Mouse (Mus musculus) embryo, embryonic 10.5 days (tissue): Measurements from ENCODE around the gene Zfp11.
A peak's percentile ranks its signal among the peaks of the same experiment; 100 is the strongest.
"Not testable (repeated sequence)": the region's sequence is repeated elsewhere in the genome, so short reads cannot be mapped to it uniquely, and the experiment has no call there.

Source experiments
- DNase-seq: peaks from one replicate; pipeline ENCODE4 v3.0.0-alpha.2; 2015; ENCODE audit warnings: low spot score

Zfp11 gene

GRCm38 (mm10) chr5:129670036-129670458 lies at the start of gene Zfp11:
TSS of gene Zfp11 (minus strand) at chr5:129670099.
- peak; percentile 88 for DNase-seq

- no peak for DNase-seq
Measured at GRCm38 (mm10) chr5:129717016-129717415, 47.1 kb upstream of the Zfp11 start.

DNA sequence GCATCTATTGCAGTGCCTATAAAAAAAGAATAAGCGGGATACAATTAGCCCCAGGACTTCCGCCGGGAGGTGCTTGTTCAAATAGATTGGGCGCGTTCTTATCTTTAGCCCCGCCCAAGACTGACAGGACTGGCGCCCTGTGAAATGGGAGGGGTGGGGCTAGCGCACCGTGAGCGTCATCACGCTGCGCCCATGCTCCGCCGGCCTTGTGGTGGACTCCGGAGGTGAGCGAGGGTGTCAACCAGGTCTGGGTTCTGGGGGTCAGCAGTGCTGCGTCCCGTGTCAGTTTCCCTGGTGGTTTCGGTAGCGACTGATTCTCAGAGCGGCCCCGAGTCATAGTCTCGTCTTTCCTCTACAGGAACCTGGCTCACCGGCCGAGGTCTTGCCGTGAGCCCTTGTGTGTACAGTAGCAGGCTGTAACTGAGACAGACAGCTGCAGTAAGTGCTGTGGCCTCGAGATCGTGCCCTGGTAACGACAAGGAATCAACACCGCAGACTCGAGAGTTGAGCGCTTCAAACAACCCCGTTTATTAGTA lies 45.5 kb upstream of the Zfp11 start, which contains the start of gene Mrps17:
Gene Mrps17 (plus strand): TSS at position 172 of the 536 bp plus-strand sequence.
- peak; percentile 98 for DNase-seq

DNA sequence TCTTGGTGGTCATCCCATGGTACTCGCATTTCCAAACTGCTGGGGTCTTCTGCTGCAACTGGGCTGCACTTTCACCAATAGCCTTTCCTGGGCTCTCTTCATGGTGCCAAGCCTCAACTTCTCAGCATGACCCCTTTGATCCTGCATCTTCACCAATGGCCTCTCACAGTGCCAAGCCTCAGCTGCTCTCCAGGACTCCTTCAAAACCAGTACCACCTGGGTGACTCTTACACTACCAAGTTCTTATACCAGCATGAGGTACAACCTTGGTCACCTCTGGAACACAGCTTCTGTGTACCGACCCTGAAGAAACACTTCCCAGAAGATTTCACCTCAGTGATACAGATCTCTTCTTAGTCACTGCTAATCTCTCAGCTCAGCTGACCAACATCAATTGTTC lies 38.5 kb upstream of the Zfp11 start, which contains the start of gene Sept14:
Gene Sept14 (minus strand): TSS at position 101 of the 400 bp plus-strand sequence.
- no peak for DNase-seq

DNA sequence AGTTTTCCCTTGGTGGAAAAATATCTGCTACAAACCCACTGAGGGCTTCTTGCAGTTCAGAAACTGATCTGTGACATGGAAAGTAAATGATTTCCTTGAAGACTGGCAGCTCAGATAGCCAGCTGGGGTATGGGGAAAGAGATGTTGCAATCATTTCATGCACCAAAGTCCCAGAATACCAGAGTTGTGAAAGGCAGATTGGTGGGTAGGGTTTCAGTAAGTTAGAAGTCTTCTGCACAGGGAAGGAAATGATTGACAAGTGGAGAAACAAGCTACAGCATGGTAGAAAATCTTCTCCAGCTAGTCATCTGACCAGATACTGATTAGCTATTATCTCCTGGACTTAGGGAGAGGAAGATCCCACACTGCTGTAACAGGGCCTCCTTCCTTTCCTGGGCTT lies 33.5 kb upstream of the Zfp11 start:
- DNase-seq = no peak

DNA sequence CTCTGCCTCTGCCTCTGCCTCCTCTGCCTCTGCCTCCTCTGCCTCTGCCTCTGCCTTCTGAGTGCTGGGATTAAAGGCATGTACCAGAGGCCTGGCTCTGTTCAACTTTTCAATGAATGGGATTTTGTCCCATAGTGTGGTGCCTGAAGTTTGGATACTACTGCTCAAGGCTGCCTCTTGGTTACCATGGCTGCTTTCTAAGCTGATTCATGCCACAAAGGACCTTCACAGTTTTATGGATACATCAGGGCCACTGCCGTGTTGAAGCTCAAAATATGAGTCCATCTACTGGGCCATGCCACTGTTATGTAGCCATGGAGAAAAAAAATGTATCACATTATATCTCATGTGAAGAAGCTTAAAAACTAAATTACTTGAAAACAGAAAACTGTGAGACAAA lies 31.8 kb upstream of the Zfp11 start:
- DNase-seq = no peak

GRCm38 (mm10) chr5:129700506-129700905 lies 30.6 kb upstream of the Zfp11 start:
- DNase-seq = peak; percentile 8

DNA sequence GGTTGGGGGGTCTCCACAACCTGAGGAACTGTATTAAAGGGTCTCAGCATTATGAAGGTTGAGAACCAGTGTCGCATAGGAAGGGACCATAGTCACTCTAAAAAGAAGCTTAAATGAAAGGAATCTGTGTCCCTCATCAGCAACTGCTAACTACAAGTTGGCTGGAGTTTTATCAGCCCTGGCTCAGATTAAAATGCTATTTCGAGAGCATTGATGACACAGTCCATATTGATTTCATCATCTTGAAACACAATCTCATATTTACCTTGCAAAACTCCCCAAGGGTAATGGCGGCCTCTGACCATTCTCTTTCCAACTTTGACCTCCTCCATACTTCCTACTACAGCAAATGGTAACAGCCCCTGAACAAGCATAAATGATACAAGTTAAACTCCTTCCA lies 20.6 kb upstream of the Zfp11 start:
- DNase-seq = no peak

- DNase-seq = no peak
Measured at GRCm38 (mm10) chr5:129687621-129688020, 17.7 kb upstream of the Zfp11 start.

GRCm38 (mm10) chr5:129685141-129685540 lies 15.2 kb upstream of the Zfp11 start:
- not testable (repeated sequence) for DNase-seq

DNA sequence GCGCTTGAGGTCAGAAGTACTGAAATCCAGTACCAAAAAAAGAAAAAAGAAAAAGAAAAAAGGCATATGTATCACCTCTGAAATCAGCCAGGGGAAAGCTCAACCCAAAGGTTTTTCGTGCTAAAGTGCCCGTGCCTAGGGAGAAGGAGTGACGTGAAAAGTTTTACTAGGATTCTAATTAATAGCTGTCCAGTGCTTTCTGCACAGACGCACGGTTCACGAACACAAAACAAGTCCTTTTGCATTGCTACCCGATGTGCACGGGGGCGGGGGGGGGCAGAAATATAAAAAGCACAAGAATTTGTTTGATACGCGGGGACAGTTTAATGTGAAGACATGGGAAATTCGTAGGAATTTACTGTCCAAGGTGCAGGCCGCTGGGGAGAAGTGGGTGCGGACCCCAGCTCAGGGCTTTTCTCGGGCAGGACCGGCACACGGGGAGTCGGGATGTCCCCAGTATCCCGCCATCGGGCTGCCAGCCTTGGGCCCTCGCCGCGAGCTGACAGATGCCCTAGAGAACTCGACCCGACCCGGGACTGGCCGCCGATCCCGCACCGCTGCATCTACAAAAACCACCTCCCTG lies 355 bp downstream of the Zfp11 start:
- no peak for DNase-seq

GRCm38 (mm10) chr5:129667851-129668250 lies 2.0 kb downstream of the Zfp11 start:
- DNase-seq = no peak

- no peak for DNase-seq
Measured at GRCm38 (mm10) chr5:129666271-129666909, 3.5 kb downstream of the Zfp11 start.

DNA sequence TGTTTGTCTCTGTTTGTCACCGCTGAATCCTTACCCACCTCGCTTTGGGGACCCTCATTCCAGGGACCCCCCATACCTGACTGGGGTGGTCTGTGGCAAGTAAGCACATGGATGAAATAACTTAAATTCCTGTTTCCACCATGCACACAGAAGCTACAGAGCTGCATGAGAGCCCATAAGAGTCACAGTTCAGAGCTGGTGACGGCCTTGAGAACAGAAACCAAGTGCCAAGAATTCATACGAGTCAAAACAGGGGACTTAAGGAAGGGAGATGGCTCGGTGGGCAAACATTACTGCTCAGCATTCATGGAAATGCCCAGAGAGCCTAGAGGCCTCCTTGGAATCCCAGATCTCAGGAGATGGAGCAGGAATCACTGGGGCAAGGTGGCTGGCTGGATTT lies 5.8 kb downstream of the Zfp11 start:
- no peak for DNase-seq

GRCm38 (mm10) chr5:129657931-129658330 lies 12.0 kb downstream of the Zfp11 start:
- DNase-seq = no peak

- no peak for DNase-seq
Measured at GRCm38 (mm10) chr5:129657016-129657415, 12.9 kb downstream of the Zfp11 start.

DNA sequence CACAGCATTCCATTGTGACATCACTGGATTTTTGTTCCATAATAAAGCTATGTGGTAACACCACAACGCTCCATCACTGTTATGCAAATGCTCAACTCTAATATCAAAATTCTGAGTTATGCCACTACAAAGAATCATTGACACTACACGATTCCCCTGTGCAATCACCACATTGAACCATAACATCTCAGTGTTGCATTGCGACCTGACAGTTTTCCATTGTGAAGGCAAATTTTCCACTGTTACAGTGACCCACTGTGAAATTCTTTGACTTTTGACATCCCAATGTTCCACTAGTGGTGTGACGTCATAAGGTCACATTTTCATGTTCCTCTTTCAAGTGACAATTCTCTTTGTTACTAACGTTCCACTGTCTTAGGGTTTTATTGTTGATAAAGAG lies 19.0 kb downstream of the Zfp11 start:
- no peak for DNase-seq

GRCm38 (mm10) chr5:129632270-129633250 lies 37.3 kb downstream of the Zfp11 start:
- DNase-seq = not testable (repeated sequence)

DNA sequence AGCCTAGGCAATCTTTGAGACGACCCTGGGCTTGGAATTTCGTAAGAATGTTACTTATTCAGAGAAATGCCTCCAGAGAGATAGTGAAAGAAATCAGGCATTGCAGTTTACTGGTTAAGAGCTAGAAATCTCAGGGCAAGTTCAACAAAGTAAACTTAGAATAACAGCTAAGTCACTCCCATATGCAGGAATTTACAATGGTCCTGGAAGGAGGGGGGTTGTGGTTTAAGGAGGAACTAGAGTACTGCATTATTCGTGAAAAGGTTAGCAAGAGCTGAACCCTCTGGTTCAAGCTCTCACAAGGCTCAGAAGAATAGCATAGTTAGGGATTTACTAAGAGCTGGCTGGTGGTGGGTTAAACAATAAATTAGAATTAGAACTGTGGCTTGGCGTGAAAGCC lies 43.3 kb downstream of the Zfp11 start:
- not testable (repeated sequence) for DNase-seq

- no peak for DNase-seq
Measured at GRCm38 (mm10) chr5:129626099-129626498, 43.8 kb downstream of the Zfp11 start.

GRCm38 (mm10) chr5:129621361-129621760 lies 48.5 kb downstream of the Zfp11 start:
- no peak for DNase-seq

- DNase-seq = peak; percentile 4
Measured at GRCm38 (mm10) chr5:129620600-129620999, 49.3 kb downstream of the Zfp11 start.
